ENCODE assay signal across 14 mouse cellular contexts in the genomic region with DNA sequence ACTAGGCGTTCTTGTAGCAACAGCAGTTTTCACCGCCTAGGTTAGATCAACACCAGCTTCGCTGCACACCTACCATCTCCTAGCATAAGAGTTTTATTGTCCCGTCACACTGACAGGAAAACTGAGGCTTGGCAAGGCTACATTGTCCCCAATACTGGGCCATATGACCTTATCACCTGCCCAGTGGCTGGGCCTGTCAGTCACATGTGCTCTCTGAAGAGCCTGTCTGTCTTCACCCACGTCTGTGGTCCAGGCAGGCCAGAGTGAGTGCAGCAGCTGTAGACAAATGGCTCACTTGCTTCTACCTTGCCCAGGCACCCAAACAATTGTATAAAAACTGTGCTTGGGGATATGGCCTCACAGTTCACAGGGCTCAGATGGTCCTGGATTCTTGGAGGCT.
"Had no signal": no experiment of that assay in that cellular context is flagged by ENCODE, and none has a peak within 500 bp of the region (broad histone marks: within the 10 kb centered on the region; RNA-seq: fewer than 3 reads in every experiment).

No protein-coding gene starts in this region.

- ATAC-seq: intestine, embryonic 15.5 days; lung, postnatal 0 days had no signal

- H3K27ac ChIP-seq: intestine, embryonic 15.5 days; left cerebral cortex, adult 2 months; liver, embryonic 15.5 days; neural tube, embryonic 12.5 days; stomach, embryonic 15.5 days had no signal

- H3K9me3 ChIP-seq: intestine, embryonic 15.5 days; limb, embryonic 10.5 days; liver, embryonic 15.5 days; neural tube, embryonic 12.5 days; stomach, embryonic 15.5 days had no signal

- H3K4me3 ChIP-seq: intestine, embryonic 15.5 days; left cerebral cortex, adult 2 months; limb, embryonic 10.5 days; liver, embryonic 15.5 days; neural tube, embryonic 12.5 days; stomach, embryonic 15.5 days had no signal

- H3K36me3 ChIP-seq: intestine, embryonic 15.5 days; limb, embryonic 10.5 days; liver, embryonic 15.5 days; neural tube, embryonic 12.5 days; stomach, embryonic 15.5 days had no signal

- H3K4me2 ChIP-seq: intestine, embryonic 15.5 days; liver, embryonic 11.5 days; liver, embryonic 15.5 days; neural tube, embryonic 12.5 days; stomach, embryonic 15.5 days had no signal

- H3K9ac ChIP-seq: intestine, embryonic 15.5 days; liver, embryonic 15.5 days; neural tube, embryonic 12.5 days; stomach, embryonic 15.5 days had no signal

- DNase-seq: kidney, adult 18-20 months; kidney, postnatal 25 days; lung, adult 2 months; lung, postnatal 4 days; right cerebral cortex, postnatal 14 days; thymus, adult 2 months had no signal

- H3K4me1 ChIP-seq: intestine, embryonic 15.5 days; liver, embryonic 15.5 days; neural tube, embryonic 12.5 days had no signal

- H3K27me3 ChIP-seq: intestine, embryonic 15.5 days; liver, embryonic 15.5 days; neural tube, embryonic 12.5 days; stomach, embryonic 15.5 days had no signal
